In genomic region chr14:18618603-18619002, GRCm38 (mm10) we compare ENCODE assay signal across 18 mouse cellular contexts.
DNase-seq lines count a peak whose midpoint lies in the region; ATAC-seq lines count a peak whose summit lies in the region.
"Had no signal": no experiment of that assay in that cellular context is flagged by ENCODE, and none has a peak within 500 bp of the region (broad histone marks: within the 10 kb centered on the region; RNA-seq: fewer than 3 reads in every experiment).

No protein-coding gene starts in this region.

- no peak for DNase-seq in frontal cortex, postnatal 10 days (ENCODE audit: low spot score in 2 of 2)
- DNase-seq in left cerebral cortex, postnatal 36 days (ENCODE audit: low spot score in 2 of 2): peak; percentile 14 to 16
- DNase-seq in left cerebral cortex, postnatal 14 days (ENCODE audit: low spot score in 2 of 2): no peak
- DNase-seq in 416B (ENCODE audit: low read depth) (peak; percentile 1), MN1 (ENCODE audit: low spot score) (no peak)
- DNase-seq in gonadal fat pad, adult 2 months (ENCODE audit: low read depth): peak; percentile 37
- no peak for DNase-seq in ovary, postnatal 10 days (ENCODE audit: low spot score)
- DNase-seq: adrenal gland, postnatal 14 days; cerebellum, adult 18-20 months; cerebellum, adult 9-11 months; cerebellum, postnatal 36 days; gastrocnemius, postnatal 10 days; heart, adult 2 months; heart, postnatal 14 days had no signal

- intact Hi-C loops in left cerebral cortex, postnatal 36 days (cut with DNase I): no loop called here
- intact Hi-C loops in left cerebral cortex, postnatal 14 days (cut with DNase I): no loop called here

- ATAC-seq in frontal cortex, adult (ENCODE audit: low TSS enrichment): peak; percentile 62; the same call in 1 of the 2 replicates
- ATAC-seq: activated CD4-positive, CD25-positive, alpha-beta regulatory T cell, adult 4 months; forebrain, embryonic 14.5 days; Patski had no signal

Comparison
In these comparisons a context has a peak if more than half of its experiments do, and no peak if none do; other contexts are left out.
1. DNase-seq: peak in left cerebral cortex, postnatal 36 days (2 of 2), 416B (single experiment) and gonadal fat pad, adult 2 months (single experiment); none in frontal cortex, postnatal 10 days (0 of 2), left cerebral cortex, postnatal 14 days (0 of 2), ovary, postnatal 10 days (single experiment) and MN1 (single experiment).